Mouse (Mus musculus): ENCODE measurements around the gene Klre1.

DNA sequence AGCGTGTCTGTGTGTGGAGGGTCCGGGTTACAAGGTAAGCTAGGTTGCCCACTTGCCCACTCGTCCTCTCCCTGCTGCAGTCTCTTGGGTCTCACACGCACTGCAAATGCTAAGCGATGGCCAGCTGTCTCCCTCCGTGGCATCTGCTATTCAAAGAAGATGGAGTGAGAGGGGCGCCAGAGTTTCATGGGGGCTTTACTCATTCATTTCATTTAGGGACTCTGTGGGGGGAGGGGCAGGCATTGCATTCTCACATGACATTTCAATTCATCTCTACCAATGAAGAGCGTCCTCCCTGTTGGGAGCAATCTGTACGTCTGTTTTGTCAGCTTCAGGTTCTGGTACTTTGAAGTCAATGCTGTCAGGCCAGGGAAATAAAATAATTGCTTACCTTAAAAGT lies 35.8 kb upstream of the Klre1 start:
- TF ChIP-seq CTCF (IDR thresholded peaks at IDR 0.05; ENCODE audit: extremely low read depth, insufficient read depth, insufficient read length, insufficient replicate concordance) = no peak
- no peak for TF ChIP-seq POLR2A (IDR thresholded peaks at IDR 0.05; ENCODE audit: low read depth, low read length)

All from spleen, adult 2 months (tissue).